Mouse (Mus musculus): ENCODE results near the gene Krtcap3.
"Not testable (repeated sequence)": the region's sequence is repeated elsewhere in the genome, so short reads cannot be mapped to it uniquely, and the experiment has no call there.

Krtcap3 gene

DNA sequence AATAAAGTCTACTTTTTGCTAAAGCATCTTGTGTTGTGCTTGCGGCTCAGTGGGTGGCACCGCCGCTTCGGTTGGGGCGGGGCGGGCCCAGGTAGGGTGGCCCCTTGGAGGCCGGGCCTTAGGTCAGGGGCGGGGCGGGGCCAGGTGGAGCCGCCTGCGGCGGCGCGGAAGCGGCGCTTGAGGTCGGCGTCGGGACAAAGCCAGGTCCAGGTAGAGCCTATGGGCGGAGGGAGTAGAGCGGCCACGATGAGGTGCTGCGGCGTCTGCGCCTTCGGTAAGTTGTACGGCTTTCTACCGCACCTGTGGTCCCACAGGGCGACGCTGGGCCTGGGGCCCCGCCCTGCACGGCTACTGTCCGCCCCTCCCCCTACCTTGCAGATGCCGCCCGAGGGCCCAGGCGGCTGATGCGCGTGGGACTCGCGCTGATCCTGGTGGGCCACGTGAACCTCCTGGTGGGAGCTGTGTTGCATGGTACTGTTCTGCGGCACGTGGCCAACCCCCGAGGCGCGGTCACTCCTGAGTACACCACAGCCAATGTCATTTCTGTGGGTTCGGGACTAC lies at the start of gene Krtcap3:
Gene Krtcap3, plus strand, starts transcription at position 151 of the 561 bp plus-strand sequence.
- peak; percentile 57 for DNase-seq (ENCODE audit: extremely low spot score)

DNA sequence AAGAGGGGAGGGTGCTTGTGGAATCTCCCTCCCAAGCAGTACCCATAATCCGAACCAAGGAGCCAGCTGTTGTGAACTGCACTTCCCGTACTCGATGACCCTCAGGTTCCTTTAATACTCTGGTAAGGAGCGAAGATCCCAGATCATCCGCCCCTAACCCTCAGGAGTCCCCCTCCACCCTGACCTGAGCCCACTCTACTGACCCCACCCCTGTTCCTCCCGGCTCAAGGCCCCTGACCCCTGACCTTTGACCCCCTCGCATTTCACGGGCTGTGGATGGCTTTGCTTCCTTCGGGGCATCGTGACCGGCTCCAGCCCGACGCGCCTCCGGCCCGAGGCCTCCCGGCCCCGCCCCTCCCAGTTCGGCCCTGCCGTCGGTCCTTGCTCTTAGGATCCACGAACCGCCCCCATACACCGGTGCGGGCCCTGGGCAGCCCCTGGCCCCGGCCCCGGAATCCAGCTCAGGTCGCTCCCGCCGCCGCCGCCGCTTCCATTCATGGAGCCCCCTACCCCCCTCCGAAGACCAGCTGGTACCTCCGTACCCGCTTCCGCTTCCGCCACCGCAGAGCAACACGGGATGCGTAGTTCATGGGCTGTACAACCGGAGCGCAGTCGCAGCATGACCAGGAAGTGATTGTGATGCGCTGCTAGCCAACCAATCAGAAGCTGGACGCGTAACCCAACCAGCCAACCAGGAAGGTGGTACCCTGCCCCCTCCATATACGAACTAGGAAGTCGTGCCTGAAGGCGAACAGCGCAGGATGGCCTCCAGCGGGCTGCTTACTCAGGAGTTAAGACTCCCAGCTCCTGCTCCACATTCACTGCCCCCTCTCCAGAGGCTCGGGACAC lies 49.5 kb upstream of the Krtcap3 start, which contains the start of gene Zfp513:
Gene Zfp513, minus strand, starts transcription at position 562 of the 849 bp plus-strand sequence.
- DNase-seq (ENCODE audit: extremely low spot score) = peak; percentile 94

DNA sequence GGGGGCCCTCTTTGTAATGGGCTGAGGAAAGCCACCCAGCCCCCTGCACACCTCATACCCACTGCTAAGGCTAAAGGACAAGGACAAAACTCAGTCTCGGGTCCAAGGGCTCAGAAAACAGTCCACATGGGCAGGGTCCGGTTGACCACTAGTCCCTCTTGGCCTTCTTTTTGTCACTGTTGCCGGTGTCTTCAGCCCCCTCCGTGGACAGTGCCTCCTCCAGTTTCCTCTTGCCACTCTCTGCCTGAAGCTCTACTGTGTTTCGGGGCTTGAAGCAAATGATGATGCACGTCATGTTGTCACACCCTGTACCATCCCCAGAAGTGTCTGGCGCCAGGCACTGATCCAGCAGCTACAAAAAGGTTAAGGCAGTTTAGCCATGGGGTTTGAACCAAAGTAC lies 48.6 kb upstream of the Krtcap3 start:
- no peak for DNase-seq (ENCODE audit: extremely low spot score)

DNA sequence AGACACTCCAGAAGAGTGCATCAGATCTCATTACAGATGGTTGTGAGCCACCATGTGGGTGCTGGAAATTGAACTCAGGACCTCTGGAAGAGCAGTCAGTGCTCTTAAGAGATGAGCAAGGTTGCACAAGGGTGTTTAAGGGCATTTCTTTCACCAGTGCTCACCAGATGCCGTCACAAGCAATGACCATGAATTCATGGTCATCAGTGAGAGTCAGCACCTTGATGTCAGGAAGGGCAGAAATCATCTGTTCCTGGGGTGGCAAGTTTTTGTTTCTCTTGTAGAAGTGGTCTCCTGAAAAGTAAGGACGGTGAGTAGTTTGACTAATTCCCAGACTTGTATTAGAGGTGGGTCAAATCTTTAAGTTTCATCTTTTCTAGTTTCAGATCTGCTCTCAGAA lies 47.6 kb upstream of the Krtcap3 start:
- DNase-seq (ENCODE audit: extremely low spot score) = no peak

DNA sequence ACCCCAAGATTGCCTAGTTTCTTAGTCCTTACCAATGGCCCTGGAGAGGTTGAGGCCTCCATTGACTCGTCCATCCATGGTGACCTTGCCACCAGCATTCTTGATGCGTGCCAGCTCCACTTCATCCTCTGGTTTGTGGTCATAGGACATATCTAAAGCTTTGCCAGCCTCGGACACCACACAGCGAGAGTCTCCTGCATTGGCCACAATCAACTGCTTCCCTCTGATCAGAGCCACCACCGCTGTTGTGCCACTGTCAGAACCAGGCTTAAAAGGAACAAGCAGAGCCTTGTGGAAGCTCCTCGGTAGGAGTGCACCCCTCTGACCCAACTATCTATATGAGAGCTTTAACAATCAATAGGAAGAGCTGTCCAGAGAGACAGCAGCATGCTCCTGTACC lies 47.1 kb upstream of the Krtcap3 start:
- no peak for DNase-seq (ENCODE audit: extremely low spot score)

DNA sequence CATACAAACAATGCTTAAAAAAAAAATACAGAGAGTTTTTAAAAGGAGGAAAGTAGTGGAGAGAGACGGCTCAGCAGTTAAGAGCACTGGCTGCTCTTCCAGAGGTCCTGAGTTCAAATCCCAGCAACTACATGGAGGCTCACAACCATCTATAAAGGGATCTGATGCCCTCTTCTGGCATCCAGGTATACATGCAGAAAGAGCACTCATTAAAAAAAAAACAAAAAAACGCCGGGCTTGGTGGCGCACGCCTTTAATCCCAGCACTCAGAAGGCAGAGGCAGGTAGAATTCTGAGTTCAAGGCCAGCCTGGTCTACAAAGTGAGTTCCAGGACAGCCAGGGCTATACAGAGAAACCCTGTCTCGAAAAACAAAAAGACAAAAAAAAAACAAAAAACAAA lies 34.9 kb upstream of the Krtcap3 start:
- DNase-seq (ENCODE audit: extremely low spot score) = not testable (repeated sequence)

DNA sequence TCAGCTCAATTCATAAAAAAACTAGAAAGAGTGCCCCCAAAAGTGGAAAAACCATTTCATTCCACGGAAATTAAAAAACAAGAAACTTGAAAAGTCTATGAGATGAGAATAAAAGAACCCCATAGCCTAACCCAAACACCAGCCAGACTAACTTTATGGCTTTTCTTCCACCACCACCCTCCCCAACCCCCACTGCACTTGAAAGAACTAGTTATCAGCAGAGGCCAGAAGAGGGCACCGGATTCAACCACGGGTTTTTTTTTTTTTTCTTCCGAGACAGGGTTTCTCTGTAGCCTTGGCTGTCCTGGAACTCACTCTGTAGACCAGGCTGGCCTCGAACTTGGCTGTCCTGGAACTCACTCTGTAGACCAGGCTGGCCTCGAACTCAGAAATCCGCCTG lies 33.2 kb upstream of the Krtcap3 start:
- DNase-seq (ENCODE audit: extremely low spot score) = no peak

DNA sequence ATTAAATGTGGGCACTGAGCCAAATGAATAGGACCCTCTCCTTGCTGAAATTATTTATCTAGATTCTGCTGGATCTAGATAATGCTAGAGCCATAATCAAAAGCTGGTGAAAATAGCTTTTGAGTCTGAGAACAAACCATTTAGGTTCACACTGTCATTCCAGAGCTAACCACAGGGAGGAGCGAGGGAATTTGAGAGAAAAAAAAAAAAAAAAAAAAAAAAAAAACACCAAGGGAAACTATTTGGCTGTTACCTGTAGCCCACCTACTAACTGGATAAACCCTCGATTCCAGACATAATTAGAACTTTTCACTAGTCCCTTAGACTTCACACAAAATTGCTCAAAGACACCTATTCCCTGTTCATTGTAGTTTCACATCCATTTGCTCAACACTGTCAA lies 32.4 kb upstream of the Krtcap3 start:
- DNase-seq (ENCODE audit: extremely low spot score) = no peak

DNA sequence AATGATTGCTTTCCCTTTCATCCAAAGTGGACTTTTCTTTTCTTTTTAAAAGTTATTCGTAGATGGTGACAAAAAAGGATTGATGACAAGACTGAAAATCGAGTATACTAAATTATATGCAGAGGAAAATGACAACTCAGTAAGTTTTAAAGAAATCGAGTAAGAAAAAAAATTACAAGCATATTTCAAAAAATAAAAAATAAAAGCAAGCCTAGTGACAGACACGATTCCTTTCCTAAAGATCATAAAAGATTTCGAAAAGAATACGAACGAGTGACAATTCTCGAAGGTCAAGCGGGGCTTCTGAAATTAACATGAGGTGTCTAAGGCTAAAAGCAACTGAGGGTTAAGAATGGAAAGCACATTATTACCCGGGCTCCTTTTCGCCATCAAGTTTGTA lies 32.0 kb upstream of the Krtcap3 start:
- DNase-seq (ENCODE audit: extremely low spot score) = no peak

DNA sequence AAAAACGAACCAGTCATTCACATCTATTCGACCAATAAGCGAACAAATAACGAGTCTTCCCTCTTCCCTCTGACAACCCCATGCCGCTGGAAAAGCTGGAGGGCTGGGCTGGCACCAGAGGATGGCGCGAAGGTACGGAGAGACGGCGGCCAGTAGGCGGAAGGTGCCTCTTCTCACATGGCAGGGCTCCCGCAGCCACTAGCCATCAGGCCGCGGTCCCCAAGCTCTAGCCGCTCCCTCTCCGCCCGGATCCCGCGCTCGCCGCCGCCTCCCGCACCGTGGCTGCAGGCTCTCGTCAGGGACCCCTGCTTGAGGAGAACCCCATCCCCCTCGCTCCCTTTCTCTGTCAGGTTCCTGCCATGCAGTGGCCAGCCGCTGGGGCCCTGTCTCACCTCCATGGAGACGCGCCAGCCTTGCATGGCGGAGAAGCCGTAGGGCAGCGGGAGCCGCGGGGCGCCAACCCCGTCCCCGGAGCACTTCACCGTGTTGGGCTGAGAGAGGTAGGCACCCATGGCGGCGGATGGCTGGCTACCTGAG lies 31.5 kb upstream of the Krtcap3 start:
- DNase-seq (ENCODE audit: extremely low spot score) = no peak

DNA sequence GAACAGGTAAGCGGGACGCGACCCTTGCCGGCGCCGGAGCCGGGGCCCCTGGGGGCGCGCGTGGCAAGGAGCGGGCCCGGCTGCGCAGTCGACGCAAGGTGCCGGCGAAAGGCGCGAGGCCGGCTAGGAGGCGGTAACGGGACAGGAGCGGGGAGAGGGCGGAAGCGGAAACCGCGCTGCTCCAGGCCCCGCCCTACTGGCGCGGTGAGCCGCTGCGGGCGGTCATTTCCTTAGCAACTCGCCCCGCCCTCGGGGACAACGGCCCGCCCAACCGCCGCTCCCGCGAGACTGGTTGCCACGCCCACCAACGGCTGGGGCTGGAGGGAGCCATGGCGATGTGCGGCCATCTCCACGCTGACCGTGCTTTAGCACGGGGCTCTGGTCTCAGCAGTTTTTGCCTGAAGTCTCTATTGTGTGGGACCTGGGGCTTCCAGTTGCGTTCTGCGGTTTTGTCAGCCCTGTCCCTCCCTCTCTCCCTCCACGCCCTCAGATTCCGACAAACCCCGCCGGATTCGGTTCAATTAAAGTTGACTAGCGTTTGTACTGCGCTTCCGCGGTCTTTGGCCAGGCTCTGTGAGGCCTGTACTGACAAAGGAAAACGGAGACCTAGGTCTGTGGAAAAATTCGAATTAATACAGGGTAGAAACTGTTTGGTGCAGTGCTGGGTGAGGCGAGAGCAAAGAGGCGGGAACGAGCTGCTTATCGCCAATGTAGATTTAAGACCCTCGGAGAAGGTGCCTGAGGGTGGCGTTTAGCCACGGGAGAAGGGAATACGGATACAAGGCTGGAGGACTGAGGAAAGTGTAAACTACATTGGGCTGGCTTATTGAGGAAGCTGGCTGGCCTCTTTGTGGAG lies 30.8 kb upstream of the Krtcap3 start, which contains the start of gene Ppm1g:
Gene Ppm1g, minus strand, starts transcription at position 240 of the 856 bp plus-strand sequence.
- DNase-seq (ENCODE audit: extremely low spot score) = peak; percentile 98

DNA sequence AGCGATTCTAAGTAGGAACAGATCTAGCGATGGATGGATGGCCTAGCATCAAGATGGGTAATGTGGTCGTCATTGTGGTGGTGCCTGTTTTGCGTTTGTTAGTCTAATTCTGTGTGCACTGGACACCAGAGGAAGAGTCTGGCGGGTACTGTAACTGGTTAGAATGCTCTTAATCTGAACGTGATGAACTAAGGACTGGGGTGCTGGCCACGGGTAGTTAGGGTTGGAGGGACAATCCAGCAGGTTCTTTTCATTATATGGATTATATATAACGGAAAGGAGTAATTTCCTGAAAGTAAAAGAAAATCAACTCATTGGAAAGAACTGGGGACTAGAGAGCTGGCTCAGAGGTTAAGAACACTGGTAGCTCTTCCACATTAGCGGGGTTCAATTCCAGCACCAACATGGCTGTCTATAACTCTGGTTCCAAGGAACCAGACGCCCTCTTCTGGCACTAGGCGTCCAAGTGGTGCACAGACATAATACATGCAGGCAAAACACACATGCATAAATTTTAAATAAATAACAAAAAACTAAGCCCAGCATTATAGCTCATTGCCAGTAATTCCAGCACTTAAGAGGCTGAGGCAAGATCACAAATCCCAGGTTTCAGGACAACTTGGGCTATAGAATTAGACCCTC lies 30.1 kb upstream of the Krtcap3 start:
- DNase-seq (ENCODE audit: extremely low spot score) = peak; percentile 59

DNA sequence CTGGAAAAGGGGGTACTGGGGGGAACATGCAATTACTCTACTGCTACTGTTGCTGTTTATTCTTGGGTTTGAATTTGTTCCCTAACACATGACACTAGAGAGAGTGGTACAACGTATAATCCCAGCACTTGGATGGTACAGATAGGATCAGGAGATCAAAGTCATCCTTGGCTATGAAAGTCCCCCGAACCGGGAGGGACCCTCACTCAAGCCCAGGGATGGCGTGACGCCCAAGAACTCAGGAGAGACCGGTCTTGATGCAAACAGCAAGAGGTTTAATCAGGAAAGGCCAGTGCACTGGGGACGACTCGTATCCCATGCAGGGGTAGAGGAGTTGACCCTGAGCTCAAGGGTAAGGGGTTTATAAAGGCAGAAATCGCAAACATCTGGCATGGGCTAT lies 28.8 kb upstream of the Krtcap3 start:
- no peak for DNase-seq (ENCODE audit: extremely low spot score)

DNA sequence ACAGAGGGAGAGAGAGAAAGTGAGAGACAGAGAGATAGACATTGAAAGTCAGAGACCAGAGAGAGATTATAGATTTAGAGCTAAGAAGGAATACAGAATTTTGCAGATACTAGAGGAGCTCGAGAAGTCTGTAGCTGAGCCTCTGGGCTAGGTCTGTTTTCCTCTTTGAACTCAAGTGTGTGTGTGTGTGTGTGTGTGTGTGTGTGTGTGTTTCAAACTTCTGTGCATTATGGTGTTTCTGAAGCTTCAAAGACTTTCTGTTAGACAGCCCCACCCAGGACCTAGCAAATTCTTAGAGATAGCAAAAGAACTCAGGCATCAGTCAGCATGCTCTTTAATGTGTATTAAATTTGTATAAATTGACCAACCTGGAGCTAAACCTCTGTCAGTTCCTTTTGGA lies 24.9 kb upstream of the Krtcap3 start:
- no peak for DNase-seq (ENCODE audit: extremely low spot score)

DNA sequence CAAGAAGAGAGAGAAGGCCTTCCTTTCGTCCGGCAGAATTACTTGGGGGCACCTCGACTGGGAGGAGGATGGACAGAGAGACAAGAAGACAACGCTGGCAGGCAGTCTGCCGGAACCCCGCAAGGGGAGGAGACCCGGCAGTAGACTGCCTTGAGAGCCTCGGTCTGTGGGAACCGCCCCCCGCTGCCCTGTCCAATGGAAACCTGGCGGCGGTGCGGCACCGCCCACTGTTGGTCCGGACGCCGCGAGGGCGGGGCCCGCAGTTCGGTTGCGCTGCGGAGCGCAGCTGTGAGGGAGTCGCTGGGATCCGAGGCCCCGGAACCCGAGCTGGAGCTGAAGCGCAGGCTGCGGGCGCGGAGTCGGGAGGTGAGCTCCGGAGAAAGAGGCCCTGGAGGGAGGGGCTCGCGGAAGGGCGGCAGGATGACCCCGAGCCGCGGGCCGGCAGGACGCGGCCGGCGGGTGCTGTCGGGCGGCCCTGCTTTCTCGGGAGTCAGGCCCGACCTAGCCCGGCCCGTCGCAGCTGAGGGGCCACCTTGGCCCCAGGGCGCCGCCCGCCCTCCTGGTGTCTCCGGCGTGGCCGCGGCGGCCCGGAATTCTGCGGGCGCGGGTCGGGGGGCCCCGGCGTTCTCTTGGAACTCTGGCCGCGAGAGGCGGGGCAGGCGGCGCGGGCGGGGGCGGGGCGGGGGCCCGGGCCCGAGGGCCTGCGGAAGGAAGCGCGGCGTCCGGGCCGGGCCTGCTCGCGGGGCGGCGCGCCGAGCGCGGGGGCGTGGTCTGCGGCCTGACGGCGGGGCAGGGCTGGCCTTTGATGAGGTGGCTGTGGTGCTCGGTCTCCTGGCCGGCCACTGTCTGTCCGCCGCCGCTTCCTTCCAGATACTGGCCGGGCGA lies 10.6 kb upstream of the Krtcap3 start, which contains the start of the genes Nrbp1 and Gm9970:
Gene Nrbp1, plus strand, starts transcription at position 228 of the 885 bp plus-strand sequence.
Gene Gm9970, minus strand, starts transcription at position 596 of the 885 bp plus-strand sequence.
- DNase-seq (ENCODE audit: extremely low spot score) = peak; percentile 93

DNA sequence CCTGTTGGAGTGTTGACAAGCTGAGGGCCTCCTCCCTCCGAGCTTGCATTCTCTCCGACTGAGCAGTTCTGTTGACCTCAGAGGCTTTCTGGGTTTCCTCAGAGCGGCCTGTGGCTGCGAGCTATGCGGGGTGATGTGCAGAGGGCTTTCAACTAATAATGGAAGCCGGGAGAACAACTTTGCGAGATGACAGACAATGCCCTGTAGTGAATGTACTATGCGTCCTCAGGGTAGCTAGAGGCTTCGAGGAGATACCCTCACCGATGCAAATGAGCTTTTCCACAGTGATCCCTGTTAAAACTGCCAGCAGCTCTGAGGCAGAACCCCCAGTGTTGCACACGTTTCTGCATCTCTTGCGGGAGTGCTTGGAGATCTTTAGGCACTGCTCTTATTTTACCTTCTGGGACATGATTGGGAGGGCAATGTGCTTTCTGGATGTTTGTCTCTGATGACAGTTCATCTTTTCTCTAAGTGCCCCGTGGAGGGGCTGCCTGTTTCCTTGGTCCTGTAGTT lies 9.9 kb upstream of the Krtcap3 start:
- DNase-seq (ENCODE audit: extremely low spot score) = no peak

DNA sequence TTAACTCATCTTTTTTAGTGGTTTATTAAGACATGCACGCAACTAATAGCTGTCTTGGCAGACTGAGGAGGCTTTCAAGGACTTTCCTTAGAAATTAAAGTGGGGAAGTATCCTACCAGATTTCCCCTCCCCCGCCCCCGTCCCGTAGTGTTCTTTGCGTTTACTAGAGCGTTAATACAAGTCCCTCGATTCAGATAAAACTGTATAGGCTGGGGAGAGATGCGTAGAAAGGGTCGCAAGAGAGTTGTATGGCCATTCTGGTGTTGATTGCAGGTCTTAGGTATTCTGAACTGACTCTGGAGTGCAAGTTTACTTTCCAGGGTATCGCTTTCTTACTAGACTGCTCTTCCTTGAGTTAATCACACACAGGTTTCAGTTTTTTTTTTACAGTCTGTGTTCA lies 9.3 kb upstream of the Krtcap3 start:
- no peak for DNase-seq (ENCODE audit: extremely low spot score)

DNA sequence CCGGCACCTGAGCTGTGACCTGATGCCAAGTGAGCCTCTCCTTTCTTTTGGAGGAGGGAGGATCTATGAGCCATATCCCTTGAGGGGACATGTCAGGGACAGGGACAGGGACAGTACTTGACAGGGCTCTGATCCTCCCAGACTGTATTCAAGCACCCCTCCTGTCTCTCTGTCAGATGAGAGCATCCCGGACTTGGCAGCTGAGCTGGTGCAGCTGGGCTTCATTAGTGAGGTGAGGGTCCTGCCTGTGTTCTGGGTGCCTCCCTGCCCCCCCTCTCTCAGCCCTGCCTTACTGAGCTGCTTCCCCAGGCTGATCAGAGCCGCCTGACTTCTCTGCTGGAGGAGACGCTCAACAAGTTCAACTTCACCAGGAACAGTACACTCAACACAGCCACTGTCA lies 775 bp upstream of the Krtcap3 start:
- no peak for DNase-seq (ENCODE audit: extremely low spot score)

DNA sequence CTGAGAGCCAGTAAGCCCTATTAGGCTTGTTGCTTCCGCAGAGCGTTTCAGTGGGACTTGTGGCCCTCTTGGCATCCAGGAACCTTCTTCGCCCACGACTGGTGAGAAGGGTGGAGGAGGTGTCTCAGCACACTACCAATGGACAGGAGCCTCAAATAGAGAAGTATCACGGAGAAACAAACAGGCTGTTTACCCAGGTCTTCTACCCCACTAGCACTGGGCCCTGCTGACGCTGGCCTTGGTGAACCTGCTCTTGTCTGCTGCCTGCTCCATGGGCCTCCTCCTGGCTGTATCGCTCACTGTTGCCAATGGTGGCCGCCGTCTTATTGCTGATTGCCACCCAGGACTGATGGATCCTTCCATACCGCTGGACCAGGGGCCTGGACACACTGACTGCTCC lies 660 bp downstream of the Krtcap3 start:
- no peak for DNase-seq (ENCODE audit: extremely low spot score)

Measured in embryo, embryonic 9.5 days (tissue).